Mouse (Mus musculus) liver, embryonic 11.5 days (tissue): ENCODE data around the gene Prss23. TPM values are rescaled to one million over a fixed set of nuclear protein-coding genes. Genes with fewer than 3 reads are reported as not detected.

Source experiments
- ATAC-seq: fragments of 200-750 bp; cut with Nextera tagmentation; replicated peaks from 2 replicates; pipeline ENCODE4 v1.8.0; 2017; ENCODE audit warnings: moderate number of reproducible peaks, mild to moderate bottlenecking, moderate TSS enrichment, moderate library complexity; ENCODE audit not compliant: low FRiP score
- DNase-seq: peaks from one replicate; pipeline ENCODE4 v3.0.0-alpha.2; 2017; ENCODE audit warnings: low spot score
- H3K27ac ChIP-seq: fragments of 300-500 bp; sonication (generic); 2 replicates; pipeline ENCODE4 v1.5.1; 2014; ENCODE audit warnings: mild to moderate bottlenecking, low read depth, low read length, control low read depth
- H3K27me3 ChIP-seq: fragments of 300-500 bp; sonication (generic); replicated peaks from 2 replicates; pipeline ENCODE4 v1.6.1; 2014; ENCODE audit warnings: low read length, mixed read lengths; ENCODE audit not compliant: control insufficient read depth, insufficient read depth
- H3K36me3 ChIP-seq: fragments of 300-500 bp; sonication (generic); 2 replicates; pipeline ENCODE4 v1.6.1; 2014; ENCODE audit warnings: mild to moderate bottlenecking, low read length, moderate library complexity, mixed read lengths; ENCODE audit not compliant: control insufficient read depth, insufficient read depth
- H3K4me1 ChIP-seq: fragments of 300-500 bp; sonication (generic); replicated peaks from 2 replicates; pipeline ENCODE4 v1.6.1; 2014; ENCODE audit warnings: low read length, mixed read lengths; ENCODE audit not compliant: control insufficient read depth, insufficient read depth
- H3K4me2 ChIP-seq: fragments of 300-500 bp; sonication (generic); 2 replicates; pipeline ENCODE4 v1.6.1; 2014; ENCODE audit warnings: mild to moderate bottlenecking, control low read depth, moderate library complexity
- H3K4me3 ChIP-seq: fragments of 300-500 bp; sonication (generic); 2 replicates; pipeline ENCODE4 v1.5.1; 2014; ENCODE audit warnings: low read depth, low read length, control low read depth
- H3K9ac ChIP-seq: fragments of 300-500 bp; sonication (generic); 2 replicates; pipeline ENCODE4 v1.6.1; 2014; ENCODE audit warnings: low read depth, low read length, control low read depth
- H3K9me3 ChIP-seq: fragments of 300-500 bp; sonication (generic); 2 replicates; pipeline ENCODE4 v1.6.1; 2016; ENCODE audit warnings: low read length, inconsistent platforms, mixed read lengths; ENCODE audit not compliant: control insufficient read depth
- WGBS: fragments of 180-500 bp; shearing (Covaris S2); extraction: QIAGEN DNeasy Blood & Tissue Kit; methylation state at CpG from one replicate; pipeline ENCODE4 v1.1.7; 2014; 5-methylcytosine and 5-hydroxymethylcytosine counted together
- polyA plus RNA-seq: library from polyadenylated mRNA; unstranded; fragments of >200 nt; fragmentation: Nextera tagmentation; extraction: Ambion mirVana; gene quantifications from 2 replicates; pipeline ENCODE4 v1.2.1, GENCODE M21; 2014

Gene Prss23
- polyA plus RNA-seq, 1 experiment from 2014 or later: 9.0 TPM

DNA sequence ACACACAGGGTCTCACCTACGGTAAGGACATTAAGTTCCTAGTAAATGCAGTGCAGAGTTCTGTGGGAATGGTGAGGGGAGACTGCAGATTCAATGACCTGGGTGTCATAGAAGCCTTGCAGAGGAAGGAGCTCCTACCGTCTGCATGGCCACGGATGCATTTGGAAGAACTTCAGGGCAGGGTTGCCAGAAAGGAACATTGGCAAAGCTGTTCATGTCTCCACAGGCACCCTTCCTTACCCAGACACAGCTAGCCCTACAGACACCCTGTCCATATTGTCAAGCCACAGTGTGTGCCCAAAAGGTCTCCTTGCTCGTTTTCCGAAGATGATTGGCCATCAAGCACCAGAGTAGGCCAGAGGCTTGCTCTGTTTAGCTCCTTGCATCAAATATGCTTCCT lies 30.1 kb upstream of the Prss23 start:
- Histone ChIP-seq H3K4me1 (no peaks in the 10 kb centered on the region), H3K27me3 (no peaks in the 10 kb centered on the region), H3K36me3 (no peaks in the 10 kb centered on the region), H3K4me3 (no peak overlapping the region), H3K4me2 (no peak overlapping the region), H3K9me3 (no peaks in the 10 kb centered on the region), H3K9ac (no peak overlapping the region), H3K27ac (no peak overlapping the region)
- 80% methylated on average over 5 of the region's 5 CpGs for WGBS
- ATAC-seq (no peak), DNase-seq (no peak)

DNA sequence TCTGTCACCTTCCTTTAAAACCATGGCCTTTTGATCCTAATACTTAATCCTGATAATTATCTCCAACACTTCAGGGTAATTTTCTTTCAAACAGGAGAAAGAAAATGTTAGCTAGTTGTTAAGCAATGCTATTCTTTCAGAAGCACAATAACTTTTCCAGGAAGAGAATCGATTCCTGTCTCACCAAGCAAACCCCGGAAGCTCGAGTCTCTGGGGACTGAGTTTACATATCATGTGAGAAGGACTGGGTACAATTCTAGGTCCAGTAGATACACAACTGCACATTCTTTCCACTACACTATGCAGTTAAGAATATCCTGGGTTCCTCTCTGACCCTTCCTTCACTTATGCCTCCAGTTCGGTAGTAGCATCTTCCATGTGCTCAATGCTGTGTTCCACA lies 29.7 kb upstream of the Prss23 start:
- H3K4me2 ChIP-seq: no peak overlapping the region
- DNase-seq (no peak), ATAC-seq (no peak)
- no peaks in the 10 kb centered on the region for H3K36me3 ChIP-seq
- no peak overlapping the region for H3K4me3 ChIP-seq
- no peaks in the 10 kb centered on the region for H3K27me3 ChIP-seq
- 76% methylated on average over 4 of the region's 4 CpGs for WGBS
- H3K9ac ChIP-seq: no peak overlapping the region
- no peaks in the 10 kb centered on the region for H3K4me1 ChIP-seq
- H3K27ac ChIP-seq: no peak overlapping the region
- H3K9me3 ChIP-seq: no peaks in the 10 kb centered on the region

DNA sequence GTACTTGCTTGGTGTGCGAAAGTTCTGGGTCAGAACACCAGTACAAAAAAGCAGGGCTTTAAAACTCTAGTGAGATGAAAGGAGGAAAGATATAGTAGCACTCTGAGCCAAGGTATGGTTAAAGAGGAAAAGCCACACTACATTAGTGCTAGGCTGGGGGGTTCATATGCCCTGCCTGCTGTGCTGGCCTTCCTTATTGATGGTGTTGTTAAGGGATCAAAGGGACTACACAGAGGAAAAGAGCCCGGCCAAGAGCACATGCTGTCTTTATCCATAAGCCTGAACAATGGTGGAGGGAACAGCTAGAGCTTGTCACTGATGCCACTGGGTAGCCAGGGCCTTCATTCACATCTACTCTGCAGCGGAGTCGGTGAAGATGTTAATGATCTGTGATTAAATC lies 28.2 kb upstream of the Prss23 start:
- no peak for DNase-seq
- Histone ChIP-seq H3K4me2 (no peak overlapping the region), H3K27ac (no peak overlapping the region), H3K9ac (no peak overlapping the region), H3K36me3 (no peaks in the 10 kb centered on the region), H3K9me3 (no peaks in the 10 kb centered on the region), H3K4me3 (no peak overlapping the region), H3K4me1 (no peaks in the 10 kb centered on the region), H3K27me3 (no peaks in the 10 kb centered on the region)
- ATAC-seq: no peak
- 76% methylated on average over 4 of the region's 4 CpGs for WGBS

DNA sequence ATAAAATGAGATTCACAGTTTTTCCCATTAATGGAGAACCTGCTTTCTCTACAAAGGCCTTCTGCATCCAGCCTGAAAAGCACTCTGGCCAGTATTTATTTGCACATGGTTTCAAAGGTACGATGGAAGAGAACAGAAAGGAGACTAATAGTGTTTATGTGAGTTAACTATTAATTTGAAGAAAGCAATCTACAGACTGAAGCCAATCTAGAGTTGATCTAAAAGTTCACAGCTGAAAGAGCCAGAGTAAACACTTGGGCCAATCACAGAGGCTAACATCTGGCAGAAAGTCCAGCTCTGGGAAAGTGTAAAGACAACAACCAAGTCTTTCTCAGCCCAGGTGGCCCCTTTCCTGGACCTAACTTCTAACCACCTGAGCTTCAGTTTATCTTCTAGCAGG lies 27.1 kb upstream of the Prss23 start:
- Histone ChIP-seq H3K27ac (no peak overlapping the region), H3K4me2 (no peak overlapping the region), H3K9ac (no peak overlapping the region), H3K9me3 (no peaks in the 10 kb centered on the region), H3K27me3 (no peaks in the 10 kb centered on the region), H3K4me3 (no peak overlapping the region), H3K36me3 (no peaks in the 10 kb centered on the region), H3K4me1 (no peaks in the 10 kb centered on the region)
- ATAC-seq (no peak), DNase-seq (no peak)
- 50% methylated on average over 1 of the region's 1 CpGs for WGBS

DNA sequence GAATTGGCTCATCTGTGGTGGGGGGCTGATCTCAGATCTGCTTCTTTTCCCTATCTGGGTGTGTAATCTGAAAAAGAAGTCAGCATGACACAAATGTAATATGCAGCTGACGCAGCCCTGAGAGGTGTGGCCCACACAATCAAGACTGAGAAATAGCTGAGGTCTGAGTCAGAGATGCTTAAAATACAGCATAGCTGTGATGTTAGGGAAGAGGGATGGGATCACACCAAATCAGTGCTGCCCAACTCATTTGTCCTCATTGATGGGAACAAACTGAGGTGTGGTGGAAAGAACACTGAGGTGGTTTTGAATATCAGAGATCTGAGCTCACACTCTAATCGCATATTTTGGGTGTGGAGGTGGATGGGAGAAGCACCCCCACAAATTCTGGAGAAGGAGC lies 14.0 kb upstream of the Prss23 start:
- 81% methylated on average over 2 of the region's 2 CpGs for WGBS
- no peak overlapping the region for H3K9ac ChIP-seq
- no peak for DNase-seq
- H3K4me3 ChIP-seq: no peak overlapping the region
- no peaks in the 10 kb centered on the region for H3K9me3 ChIP-seq
- H3K27ac ChIP-seq: no peak overlapping the region
- H3K4me2 ChIP-seq: no peak overlapping the region
- no peak for ATAC-seq
- H3K27me3 ChIP-seq: no peaks in the 10 kb centered on the region
- H3K36me3 ChIP-seq: no peaks in the 10 kb centered on the region
- no peaks in the 10 kb centered on the region for H3K4me1 ChIP-seq

DNA sequence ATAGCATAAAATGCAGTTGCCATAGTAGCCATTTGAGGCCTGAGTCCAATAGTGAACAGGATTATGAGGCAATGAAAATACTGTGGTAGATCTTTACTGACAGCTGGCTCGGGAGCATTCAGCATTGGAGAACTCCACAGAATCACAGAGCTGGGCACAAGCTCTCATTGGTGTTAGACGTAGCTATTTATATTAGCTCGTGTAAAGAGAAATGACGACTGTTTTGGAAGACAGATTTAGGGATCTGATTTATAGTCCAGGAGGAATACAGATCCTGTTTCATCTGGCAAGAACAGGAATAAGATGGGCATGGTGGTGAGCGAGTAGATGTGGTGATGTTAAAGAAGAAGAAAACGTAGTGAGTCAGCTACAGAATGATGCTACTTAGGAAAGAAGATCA lies 12.4 kb upstream of the Prss23 start:
- H3K4me3 ChIP-seq: no peak overlapping the region
- no peak overlapping the region for H3K4me2 ChIP-seq
- no peaks in the 10 kb centered on the region for H3K4me1 ChIP-seq
- 77% methylated on average over 6 of the region's 6 CpGs for WGBS
- H3K27ac ChIP-seq: no peak overlapping the region
- DNase-seq (no peak), ATAC-seq (no peak)
- H3K9me3 ChIP-seq: no peaks in the 10 kb centered on the region
- no peak overlapping the region for H3K9ac ChIP-seq
- H3K27me3 ChIP-seq: no peaks in the 10 kb centered on the region
- H3K36me3 ChIP-seq: no peaks in the 10 kb centered on the region

DNA sequence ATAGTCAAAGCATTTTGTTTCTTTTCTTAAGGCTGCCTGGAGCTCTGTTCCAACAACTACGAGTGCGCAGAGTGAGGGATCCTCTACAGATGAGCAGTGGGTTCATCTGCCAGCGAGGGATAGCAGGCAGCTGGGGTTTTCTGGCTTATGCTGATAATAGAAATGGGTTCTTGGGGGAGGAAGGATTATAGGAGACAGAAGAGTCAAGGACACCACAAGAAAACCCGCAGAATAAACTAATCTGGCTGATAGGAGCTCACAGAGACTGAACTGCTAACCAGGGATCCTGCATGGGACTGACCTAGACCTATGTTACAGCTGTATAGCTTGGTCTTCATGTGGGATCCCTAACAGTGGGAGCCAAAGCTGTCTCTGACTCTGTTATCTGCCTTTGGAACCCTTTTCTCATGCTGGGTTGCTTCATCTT lies 456 bp upstream of the Prss23 start:
- Histone ChIP-seq H3K27me3 (no peaks in the 10 kb centered on the region), H3K9me3 (no peaks in the 10 kb centered on the region), H3K4me2 (no peak overlapping the region), H3K9ac (no peak overlapping the region), H3K4me3 (no peak overlapping the region), H3K4me1 (peaks cover 6% of the 10 kb centered on the region), H3K36me3 (no peaks in the 10 kb centered on the region), H3K27ac (no peak overlapping the region)
- peak; percentile 72 for ATAC-seq
- DNase-seq: no peak
- WGBS: 42% methylated on average over 4 of the region's 4 CpGs

DNA sequence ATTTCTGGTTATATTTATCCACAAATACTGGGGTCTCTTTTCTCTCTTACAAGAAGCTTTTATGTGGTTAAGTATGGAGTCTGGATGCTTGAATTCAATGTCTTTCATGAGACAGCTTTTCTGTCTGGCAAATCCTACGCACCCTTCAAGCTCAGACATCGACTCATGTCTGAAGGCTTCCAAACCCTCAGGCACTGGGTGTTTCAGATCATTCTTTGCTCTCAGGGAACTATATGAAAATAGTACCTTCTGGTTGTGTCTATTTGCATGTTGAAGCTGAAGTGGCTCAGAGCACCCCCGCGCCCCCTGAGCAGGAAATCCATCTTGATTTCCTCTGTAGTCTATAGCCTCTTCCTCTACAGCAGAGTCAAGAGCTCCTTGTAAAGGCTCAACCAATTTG lies 3.2 kb downstream of the Prss23 start:
- 80% methylated on average over 4 of the region's 4 CpGs for WGBS
- Histone ChIP-seq H3K27me3 (no peaks in the 10 kb centered on the region), H3K36me3 (no peaks in the 10 kb centered on the region), H3K4me2 (no peak overlapping the region), H3K9me3 (no peaks in the 10 kb centered on the region), H3K27ac (no peak overlapping the region), H3K4me1 (peaks cover 6% of the 10 kb centered on the region), H3K9ac (no peak overlapping the region), H3K4me3 (no peak overlapping the region)
- ATAC-seq (no peak), DNase-seq (no peak)

DNA sequence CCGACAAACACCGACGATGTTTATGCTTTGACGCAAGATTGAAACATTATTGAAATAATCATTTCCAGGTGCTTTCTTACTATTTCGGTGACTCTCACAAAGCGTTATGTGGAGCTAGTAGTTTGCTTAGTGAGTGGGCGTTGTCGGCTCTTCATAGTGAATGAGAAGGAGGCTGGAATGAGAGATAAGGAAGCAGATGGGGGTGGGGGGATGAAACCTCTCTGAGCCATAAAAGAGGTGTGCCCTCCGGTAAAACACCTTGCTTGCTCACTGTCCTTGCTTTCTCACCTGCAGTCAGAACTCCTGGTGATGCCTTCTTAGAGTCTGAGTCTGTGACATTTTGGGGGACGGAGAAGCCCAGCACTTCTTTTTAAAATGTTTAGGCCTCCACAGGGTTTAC lies 4.8 kb downstream of the Prss23 start:
- WGBS: 41% methylated on average over 10 of the region's 10 CpGs
- no peak for DNase-seq
- no peaks in the 10 kb centered on the region for H3K36me3 ChIP-seq
- H3K9ac ChIP-seq: no peak overlapping the region
- H3K27ac ChIP-seq: no peak overlapping the region
- ATAC-seq: no peak
- no peak overlapping the region for H3K4me2 ChIP-seq
- peaks cover 12% of the 10 kb centered on the region for H3K27me3 ChIP-seq
- peaks cover 6% of the 10 kb centered on the region for H3K4me1 ChIP-seq
- H3K9me3 ChIP-seq: no peaks in the 10 kb centered on the region
- H3K4me3 ChIP-seq: no peak overlapping the region
